Mouse (Mus musculus): ENCODE results near the gene Tlr9.

The Tlr9 gene

DNA sequence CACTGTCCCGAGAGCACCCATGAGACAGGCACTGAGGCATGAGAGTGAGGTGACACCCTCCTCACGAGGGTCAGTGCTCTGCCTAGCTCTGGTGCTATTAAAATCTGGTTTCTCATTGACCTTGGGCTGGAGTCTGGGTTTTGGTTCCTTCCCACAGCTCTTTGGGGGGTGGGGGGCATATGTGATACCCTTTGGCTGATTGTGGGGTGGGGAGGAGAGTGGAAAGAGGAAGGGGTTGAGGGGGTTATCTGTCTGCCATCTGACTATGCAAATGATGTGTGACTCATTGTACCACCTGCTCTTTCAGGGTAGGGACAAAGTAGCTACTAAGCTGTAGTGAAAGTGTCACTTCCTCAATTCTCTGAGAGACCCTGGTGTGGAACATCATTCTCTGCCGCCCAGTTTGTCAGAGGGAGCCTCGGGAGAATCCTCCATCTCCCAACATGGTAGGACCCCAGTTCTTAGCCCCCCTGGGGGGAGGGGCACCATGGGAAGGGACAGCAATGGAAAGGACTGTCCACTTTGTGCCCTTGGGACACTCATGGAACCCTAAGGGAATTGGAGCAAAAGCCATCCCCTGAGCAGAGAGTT is at the start of gene Tlr9:
Gene Tlr9, plus strand, starts transcription at position 338 of the 591 bp plus-strand sequence.
- peak; percentile 84 for DNase-seq

DNA sequence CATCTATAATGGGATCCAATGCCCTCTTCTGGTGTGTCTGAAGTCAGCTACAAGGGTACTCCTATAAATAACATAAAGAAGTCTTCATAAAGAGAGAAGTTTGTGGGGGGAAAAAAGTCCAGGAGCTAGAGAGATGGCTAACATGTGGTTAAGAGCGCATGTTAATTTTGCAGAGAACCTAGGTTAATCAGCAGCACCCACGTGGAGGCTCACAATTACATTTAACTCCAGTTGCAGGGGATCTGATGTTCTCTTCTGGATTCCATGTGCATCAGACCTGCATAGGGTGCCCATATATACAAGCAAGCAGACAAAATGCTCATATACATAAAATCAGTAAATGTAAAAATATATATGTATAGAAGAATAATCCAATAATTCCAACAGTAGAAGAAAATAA is 49.0 kb upstream of the Tlr9 start:
- DNase-seq, result no peak

DNA sequence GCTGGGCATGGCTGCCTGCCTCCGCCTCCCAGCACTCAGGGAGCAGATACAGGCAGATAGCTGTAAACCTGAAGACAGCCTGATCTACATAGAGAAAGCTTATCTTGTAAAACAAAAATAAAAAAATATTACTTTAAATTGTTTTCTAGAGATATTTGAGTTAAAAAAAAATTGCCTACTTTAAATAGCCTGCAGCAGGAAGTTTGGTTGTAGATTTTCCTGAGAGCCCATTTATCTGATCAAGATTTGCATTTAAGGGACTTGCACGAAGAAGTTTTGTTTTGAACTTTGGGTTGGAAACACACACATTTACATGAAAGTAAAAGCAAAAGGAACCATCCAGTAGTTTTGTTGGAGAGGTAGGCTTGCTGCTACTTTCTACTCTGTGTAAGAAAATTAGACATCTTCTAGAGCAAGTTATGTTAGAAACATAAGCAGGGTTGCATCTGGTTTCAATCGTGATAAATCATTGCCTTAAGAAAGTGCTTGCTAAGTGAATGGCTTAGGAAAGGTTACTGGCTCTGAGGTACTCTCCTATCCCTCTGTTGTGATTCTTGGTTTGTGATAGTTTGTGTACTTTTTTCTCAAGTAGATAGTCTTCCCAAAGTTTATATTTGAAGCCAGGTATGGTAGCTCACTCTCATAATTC is 46.7 kb upstream of the Tlr9 start:
- DNase-seq, result no peak

DNA sequence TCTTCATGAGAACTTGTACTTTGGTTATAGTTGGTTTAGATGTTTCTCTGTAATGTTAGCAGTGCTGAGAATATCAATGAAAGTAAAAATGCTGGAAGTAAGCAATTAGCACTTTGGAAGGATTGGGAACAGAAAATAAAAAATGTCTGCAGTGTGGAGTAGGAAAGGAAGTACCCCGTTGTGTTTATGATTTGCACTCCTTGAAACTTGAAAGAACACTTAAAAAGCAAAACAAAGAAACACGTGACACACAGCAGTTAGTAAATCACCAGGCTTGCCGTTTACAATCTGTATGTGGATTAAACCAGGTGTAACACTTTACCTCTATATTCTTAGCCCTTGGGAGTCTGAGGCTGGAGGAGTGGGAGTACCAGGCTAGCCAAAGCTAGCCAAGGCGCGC is 45.6 kb upstream of the Tlr9 start:
- DNase-seq, result no peak

DNA sequence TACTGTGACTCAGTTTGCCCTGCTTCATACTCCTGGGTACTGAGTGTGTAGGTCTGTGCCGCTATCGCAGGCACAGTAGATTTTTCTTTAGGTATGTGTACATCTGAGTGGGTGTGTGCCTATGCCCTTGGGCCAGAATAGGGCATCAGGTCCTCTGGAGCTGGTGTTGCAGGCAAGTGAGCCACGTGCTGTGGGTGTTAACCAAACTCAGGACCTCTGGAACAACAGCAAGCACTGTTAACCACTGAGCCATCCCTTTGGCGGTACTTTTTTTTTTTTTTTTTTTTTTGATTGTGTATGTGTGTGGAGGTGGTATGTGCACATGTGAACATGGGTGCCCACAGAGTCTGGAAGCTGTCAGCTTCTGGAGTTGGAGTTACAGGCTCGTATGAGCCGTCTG is 44.6 kb upstream of the Tlr9 start:
- no peak for DNase-seq

- no peak for DNase-seq
Observed at GRCm38 (mm10) chr9:106179454-106179853, 42.9 kb upstream of the Tlr9 start.

GRCm38 (mm10) chr9:106179964-106180363 is 42.4 kb upstream of the Tlr9 start:
- no peak for DNase-seq

DNA sequence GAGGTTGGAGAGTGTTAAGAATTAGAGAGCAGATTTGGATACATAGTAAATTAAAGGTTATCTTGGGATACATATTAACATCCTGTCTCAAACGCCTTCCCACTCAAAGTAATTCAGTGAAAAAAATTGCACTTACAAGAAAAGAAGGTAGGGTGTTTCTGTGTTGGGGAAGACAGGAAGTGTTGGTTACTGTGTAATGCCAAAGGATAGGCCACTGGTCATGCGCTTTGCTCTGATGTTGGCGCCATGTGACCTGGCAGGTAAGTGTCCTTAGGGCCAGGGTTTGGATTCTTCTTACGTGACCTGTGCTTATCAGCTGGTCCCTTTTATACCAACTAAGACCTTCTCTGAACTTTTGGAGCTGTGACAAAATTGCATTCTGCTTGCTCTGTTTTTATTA is 40.3 kb upstream of the Tlr9 start:
- DNase-seq, result no peak

DNA sequence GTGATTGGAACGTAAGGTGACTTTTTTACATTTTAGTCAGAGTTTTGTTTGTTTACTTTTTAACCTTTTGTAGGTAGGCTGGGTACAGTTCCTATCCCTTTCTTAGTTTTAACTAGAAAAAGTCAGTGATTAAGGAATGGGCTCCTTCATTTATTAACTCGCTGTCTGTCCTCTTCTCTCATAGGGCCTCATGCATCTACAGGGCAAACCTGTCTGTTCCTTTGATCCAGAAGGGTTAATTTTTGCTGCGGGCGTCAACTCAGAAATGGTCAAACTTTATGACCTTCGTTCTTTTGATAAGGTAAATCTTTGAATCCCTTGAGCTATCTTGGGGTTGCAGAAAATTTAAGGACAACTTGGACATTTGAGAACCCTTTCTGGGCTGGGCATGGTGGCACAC is 38.4 kb upstream of the Tlr9 start:
- DNase-seq, result no peak

GRCm38 (mm10) chr9:106191355-106191754 is 31.0 kb upstream of the Tlr9 start:
- DNase-seq, result no peak

- DNase-seq, result no peak
Observed at GRCm38 (mm10) chr9:106192024-106192423, 30.4 kb upstream of the Tlr9 start.

GRCm38 (mm10) chr9:106192998-106193397 is 29.4 kb upstream of the Tlr9 start:
- DNase-seq, result peak; percentile 58 to 65

DNA sequence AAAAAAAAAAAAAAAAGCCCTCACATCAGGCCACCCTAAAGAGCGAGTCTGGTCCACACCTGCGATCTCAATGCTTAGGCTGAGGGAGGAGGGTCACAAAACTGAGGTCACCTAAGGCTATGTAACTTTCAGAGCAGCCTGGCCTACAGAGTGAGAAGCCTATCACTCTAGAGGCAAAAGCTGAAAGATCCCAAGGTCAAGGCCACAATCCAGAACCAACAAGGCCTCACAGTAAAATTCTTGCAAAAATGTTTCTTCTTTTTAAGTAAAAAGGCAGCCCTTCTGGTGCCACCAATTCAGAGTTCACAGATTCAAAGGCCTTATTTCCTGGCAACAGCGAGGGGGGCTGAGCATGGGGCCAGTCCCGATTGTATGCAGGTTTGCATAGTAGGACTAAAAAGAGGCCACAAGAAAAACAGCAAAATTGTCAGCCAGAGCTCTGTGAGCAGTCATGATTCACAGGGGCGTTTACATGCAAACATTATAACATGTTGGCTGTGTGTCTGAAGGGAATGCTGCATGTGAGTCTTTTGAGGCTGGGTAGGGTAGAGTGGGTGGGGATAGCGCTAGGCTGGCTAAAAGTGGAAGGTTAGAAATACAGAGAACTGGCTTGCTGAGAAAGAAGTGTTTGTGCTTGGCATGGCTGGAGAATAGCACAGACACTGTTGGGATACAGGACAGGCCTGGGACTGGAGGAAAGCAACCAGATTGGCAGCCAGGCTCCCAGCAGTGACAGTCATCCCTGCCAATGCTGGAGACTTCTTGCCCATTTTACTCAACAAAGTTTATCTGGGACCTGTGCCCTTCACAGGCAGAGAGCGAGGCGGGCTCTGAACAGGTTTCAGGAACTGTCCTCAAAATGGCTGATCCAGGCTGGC is 28.2 kb upstream of the Tlr9 start:
- DNase-seq, result no peak

- no peak for DNase-seq
Observed at GRCm38 (mm10) chr9:106195693-106196092, 26.7 kb upstream of the Tlr9 start.

- peak; percentile 43 to 48 for DNase-seq
Observed at GRCm38 (mm10) chr9:106197081-106197713, 25.2 kb upstream of the Tlr9 start.

- DNase-seq, result no peak
Observed at GRCm38 (mm10) chr9:106197732-106198131, 24.7 kb upstream of the Tlr9 start.

DNA sequence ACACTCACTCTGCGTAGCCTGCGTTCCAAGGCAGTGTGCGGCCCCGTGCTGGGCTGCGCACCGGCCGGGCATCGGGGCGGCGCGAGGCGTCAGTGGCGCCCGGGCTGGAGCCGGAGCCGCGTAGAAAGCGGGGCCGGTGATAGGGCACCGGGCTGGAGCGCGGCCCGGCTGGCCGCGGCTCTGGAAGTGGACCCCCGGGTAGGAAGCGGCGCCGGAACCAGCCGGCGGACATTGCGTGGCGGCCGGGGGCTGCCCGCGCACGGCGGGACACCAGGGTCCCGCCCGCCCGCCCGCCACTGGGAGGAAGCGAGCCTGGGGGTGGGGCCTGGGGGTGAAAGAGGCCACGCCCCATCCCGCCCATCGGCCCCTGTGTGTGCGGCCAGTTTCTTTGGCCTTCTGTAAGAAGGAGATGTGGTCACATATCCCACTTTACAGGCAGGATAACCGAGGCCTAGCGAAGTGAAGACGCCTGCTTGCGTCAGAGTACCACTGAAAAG is 23.4 kb upstream of the Tlr9 start:
- DNase-seq, result peak; percentile 79

DNA sequence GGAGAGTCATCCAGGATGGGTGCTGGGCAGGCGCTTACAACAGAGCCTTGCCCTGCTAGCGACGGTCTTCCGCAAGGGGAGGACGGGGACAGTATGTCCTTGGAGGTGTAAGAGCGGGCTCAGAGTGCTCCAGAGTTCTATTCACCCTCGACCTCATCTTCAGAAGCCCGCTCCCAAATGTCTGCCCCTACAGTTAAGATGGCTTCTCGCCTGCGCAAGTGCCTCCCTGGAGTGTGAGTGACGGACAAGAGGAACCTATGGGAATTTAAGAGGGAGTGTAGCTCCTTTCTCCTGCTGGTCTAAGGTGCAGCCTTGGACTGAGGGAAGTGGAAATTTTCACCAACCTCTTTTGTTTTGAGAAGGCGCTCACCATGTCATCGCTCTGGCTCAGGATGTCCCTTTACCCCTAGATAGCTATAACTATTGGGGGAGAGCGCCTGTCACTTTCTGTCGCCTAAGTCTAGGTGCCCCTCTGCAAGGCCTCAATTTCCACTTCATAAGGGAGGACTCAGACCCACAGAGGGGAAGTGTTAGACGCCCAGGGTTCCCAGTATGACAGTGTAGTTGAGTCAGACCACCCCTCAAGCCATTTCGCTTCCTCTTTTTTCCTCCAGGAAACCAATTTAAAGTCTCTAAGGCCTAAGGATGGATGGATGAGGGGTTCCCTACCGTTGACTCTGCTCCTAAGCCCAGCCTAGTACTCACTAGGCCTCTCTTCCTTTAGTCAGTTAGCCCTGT is 22.7 kb upstream of the Tlr9 start, which contains the start of gene Ppm1m:
Gene Ppm1m, minus strand, starts transcription at position 212 of the 738 bp plus-strand sequence.
- DNase-seq, result no peak

GRCm38 (mm10) chr9:106201895-106202294 is 20.5 kb upstream of the Tlr9 start:
- no peak for DNase-seq

DNA sequence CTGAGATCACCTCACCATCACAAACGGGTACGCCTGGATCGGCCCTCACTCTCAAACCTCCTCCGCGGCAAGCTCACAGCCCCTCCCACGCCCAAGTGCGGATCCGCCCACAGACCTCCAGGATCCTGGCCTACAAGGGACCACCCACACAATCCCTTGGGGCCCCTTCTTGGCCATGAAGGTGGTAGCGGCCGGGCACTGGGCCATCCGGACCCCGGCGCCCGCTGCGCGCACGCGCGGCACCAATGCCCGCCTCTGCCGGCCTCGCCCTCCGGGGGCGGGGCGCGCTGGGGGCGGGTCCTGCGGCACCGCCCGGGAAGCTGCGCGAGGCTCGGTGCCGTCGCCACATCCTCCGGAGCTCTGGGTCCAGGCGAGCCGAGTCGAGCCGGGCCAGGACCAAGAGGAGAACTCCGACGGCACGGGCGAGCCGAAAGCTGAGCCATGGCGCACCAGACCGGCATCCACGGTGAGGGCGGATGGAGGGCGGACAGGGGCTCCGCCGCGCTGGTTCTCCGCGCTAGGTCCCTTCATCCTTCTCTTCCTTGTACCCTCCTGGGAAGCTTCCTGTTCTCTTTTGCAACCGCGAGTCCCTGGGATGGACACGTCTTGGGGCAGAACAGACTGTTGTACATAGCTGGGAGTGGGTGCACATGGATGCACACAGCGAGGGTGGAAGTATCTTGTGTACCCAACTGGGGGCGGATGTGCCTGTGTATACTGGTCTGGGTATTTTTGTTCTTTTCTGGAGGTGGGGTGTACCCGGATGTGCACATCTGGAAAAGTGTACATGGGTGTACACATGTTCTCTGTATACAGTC is 19.4 kb upstream of the Tlr9 start, which contains the start of gene Twf2:
Gene Twf2, plus strand, starts transcription at position 290 of the 818 bp plus-strand sequence.
- peak; percentile 89 to 93 for DNase-seq

Data from B cell, adult 2 months (primary cell).